ENCODE assay signal across 27 mouse cellular contexts in the genomic region with DNA sequence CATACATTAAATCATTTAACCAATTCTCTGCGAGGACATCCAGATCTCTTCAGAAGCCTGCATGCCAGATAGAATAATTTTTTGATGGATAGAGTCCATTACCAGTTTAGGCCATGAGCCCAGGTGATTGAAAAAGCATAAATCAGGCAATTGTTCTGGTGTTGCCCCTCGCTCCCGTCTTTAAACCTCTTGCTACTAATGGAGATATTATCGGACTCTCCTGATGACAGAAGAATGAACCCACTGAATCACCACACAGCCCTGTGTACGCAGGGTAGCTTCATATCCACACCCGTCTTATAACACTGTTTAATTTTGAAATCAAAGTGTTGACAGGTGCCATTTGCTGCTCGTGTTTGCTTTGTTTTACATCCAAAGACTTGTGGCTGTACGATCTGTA.
"Had no signal": no experiment of that assay in that cellular context is flagged by ENCODE, and none has a peak within 500 bp of the region (broad histone marks: within the 10 kb centered on the region; RNA-seq: fewer than 3 reads in every experiment).

No protein-coding gene starts in this region.

- H3K27ac ChIP-seq: embryonic facial prominence, embryonic 10.5 days; embryonic facial prominence, embryonic 12.5 days; embryonic facial prominence, embryonic 13.5 days; embryonic facial prominence, embryonic 15.5 days; forebrain, embryonic 12.5 days; forebrain, embryonic 13.5 days; forebrain, embryonic 15.5 days; gastrocnemius, adult 2 months; heart, adult 2 months; heart, embryonic 10.5 days had no signal

- DNase-seq: cerebellum, adult 8-10 months; cerebellum, adult 9-10 months; cerebellum, adult 9-11 months; cerebellum, postnatal 10 days; cerebellum, postnatal 14 days; cerebellum, postnatal 25 days; cerebellum, postnatal 36 days; embryo, embryonic 11 days; forebrain, postnatal 0 days; gastrocnemius, adult 2 months; gastrocnemius, postnatal 10 days; gastrocnemius, postnatal 14 days; gastrocnemius, postnatal 36 days; heart, adult 18-20 months; heart, adult 2 months had no signal

- H3K9ac ChIP-seq: embryonic facial prominence, embryonic 12.5 days; embryonic facial prominence, embryonic 13.5 days; embryonic facial prominence, embryonic 15.5 days; forebrain, embryonic 12.5 days; forebrain, embryonic 13.5 days; forebrain, embryonic 15.5 days; forebrain, postnatal 0 days had no signal

- H3K9me3 ChIP-seq: embryonic facial prominence, embryonic 10.5 days; embryonic facial prominence, embryonic 12.5 days; embryonic facial prominence, embryonic 13.5 days; embryonic facial prominence, embryonic 15.5 days; forebrain, embryonic 10.5 days; forebrain, embryonic 12.5 days; forebrain, embryonic 13.5 days; forebrain, embryonic 15.5 days; heart, embryonic 10.5 days had no signal

- H3K4me3 ChIP-seq: embryonic facial prominence, embryonic 10.5 days; embryonic facial prominence, embryonic 12.5 days; embryonic facial prominence, embryonic 13.5 days; embryonic facial prominence, embryonic 15.5 days; erythroblast, embryonic 14.5 days; forebrain, embryonic 10.5 days; forebrain, embryonic 12.5 days; forebrain, embryonic 13.5 days; forebrain, embryonic 15.5 days; gastrocnemius, adult 2 months; heart, adult 2 months; heart, embryonic 10.5 days had no signal

- H3K4me2 ChIP-seq: embryonic facial prominence, embryonic 12.5 days; embryonic facial prominence, embryonic 13.5 days; embryonic facial prominence, embryonic 15.5 days; forebrain, embryonic 12.5 days; forebrain, embryonic 13.5 days; forebrain, embryonic 15.5 days had no signal

- ATAC-seq: forebrain, embryonic 13.5 days; forebrain, embryonic 14.5 days; forebrain, embryonic 15.5 days; forebrain, embryonic 16.5 days; forebrain, postnatal 0 days had no signal

- H3K36me3 ChIP-seq: embryonic facial prominence, embryonic 10.5 days; embryonic facial prominence, embryonic 12.5 days; embryonic facial prominence, embryonic 13.5 days; embryonic facial prominence, embryonic 15.5 days; forebrain, embryonic 10.5 days; forebrain, embryonic 12.5 days; forebrain, embryonic 15.5 days; heart, embryonic 10.5 days had no signal

- H3K27me3 ChIP-seq: embryonic facial prominence, embryonic 12.5 days; embryonic facial prominence, embryonic 13.5 days; embryonic facial prominence, embryonic 15.5 days; forebrain, embryonic 13.5 days; forebrain, embryonic 15.5 days had no signal

- H3K4me1 ChIP-seq: embryonic facial prominence, embryonic 12.5 days; embryonic facial prominence, embryonic 15.5 days; heart, embryonic 10.5 days had no signal
